Mouse (Mus musculus): Measurements from ENCODE around the gene St7l.
A peak's percentile ranks its signal among the peaks of the same experiment; 100 is the strongest.

Gene St7l

DNA sequence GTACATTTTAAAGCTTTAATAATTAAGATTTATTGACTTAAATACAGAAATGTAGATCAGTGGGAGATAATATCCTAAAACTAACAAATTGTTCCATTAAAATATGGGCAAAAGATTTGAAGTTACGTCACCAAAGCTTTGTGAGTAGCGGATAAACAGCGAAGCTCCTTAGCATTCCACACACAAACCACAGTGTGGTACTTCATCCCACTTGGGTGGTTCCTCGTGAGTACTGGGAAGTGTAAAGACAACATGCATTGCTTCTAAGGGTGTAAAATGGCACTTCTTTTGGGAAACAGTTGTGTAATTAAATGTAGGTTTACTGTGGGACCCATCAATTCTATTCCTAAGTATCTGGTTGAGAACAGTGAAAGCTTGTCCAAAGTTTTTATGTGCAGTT is 37.3 kb downstream of the St7l start:
- no peak for DNase-seq (ENCODE audit: low read depth, low spot score)

DNA sequence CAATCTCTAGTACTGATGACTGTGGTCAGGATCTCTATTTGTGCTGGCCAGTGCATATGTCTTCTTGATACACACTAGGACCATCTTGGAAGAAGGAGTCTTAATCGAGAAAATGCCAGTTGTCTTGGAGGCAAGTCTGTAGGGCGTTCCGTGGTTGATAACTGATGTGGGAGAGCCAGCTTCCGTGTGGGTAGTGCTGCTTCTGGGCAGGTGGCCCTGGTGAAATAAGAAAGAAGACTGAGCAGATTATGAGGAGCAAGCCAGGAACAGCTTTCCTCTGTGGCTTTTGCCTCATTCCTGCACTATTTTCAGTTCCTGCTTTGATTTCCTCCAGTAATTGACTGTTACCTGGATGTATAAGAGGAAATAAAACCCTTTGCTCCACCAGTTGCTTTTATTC is 41.6 kb downstream of the St7l start:
- DNase-seq (ENCODE audit: low read depth, low spot score), result no peak

DNA sequence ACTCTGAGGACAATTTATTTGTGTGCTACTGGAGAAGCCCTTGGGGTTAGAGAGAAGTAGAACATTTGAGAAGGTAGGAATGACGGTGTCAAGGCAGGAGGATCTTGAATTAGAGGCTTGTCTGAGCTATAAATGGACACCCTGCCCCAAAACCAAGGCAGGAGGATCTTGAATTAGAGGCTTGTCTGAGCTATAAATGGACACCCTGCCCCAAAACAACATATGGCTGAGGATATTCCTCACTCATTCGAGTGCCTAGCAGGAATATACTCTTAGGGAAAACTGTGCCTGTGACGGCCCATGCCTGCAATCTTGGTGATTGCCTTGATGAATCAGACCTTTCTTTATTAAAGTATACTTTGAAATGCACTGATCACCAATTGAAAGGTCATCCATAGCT is 42.2 kb downstream of the St7l start:
- DNase-seq (ENCODE audit: low read depth, low spot score), result no peak

DNA sequence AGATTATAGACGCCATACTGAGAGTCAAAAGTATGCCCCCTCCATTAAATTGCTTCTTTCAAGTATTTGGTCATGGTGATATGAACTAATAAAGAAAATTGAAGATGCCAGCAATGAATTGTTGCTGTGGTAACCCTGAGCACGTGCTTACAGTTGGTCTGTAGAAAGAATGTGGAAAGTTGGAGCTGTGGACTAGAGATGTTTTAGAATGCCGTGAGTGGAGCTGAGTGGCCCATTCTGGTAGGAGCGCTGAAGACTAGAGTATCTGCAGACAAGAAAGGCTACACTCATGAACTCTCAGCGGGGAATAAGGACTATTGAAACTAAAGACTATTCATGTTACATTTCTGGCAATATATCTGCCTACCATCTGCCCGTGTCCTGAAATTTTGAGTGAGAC is 45.4 kb downstream of the St7l start:
- DNase-seq (ENCODE audit: low read depth, low spot score), result no peak

- no peak for DNase-seq (ENCODE audit: low read depth, low spot score)
Observed at GRCm38 (mm10) chr3:104914986-104915385, 51.2 kb downstream of the St7l start.

GRCm38 (mm10) chr3:104929385-104929784 is 65.6 kb downstream of the St7l start:
- DNase-seq (ENCODE audit: low read depth, low spot score), result no peak

- no peak for DNase-seq (ENCODE audit: low read depth, low spot score)
Observed at GRCm38 (mm10) chr3:104937728-104938305, 74.0 kb downstream of the St7l start.

- DNase-seq (ENCODE audit: low read depth, low spot score), result no peak
Observed at GRCm38 (mm10) chr3:104938327-104938726, 74.5 kb downstream of the St7l start.

DNA sequence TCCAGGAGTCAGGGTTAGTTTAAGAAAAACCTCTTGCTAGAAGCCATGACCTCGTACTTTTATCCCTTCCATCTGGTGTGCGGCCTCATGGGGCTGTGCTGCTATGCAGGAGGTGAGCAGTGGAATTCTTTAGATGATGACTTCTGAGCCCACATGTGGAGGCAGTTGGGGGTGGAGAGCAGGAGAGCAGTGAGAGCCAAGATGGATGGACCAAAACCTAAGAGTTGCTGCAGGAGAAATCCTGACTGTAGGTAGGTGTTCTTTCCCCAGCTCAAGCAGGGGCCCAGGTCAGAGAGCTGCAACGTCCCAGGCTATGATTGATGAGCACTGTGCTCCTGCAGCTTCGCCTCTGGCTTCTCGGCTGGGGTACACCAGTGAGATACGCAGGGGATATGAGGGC is 76.9 kb downstream of the St7l start:
- DNase-seq (ENCODE audit: low read depth, low spot score), result no peak

DNA sequence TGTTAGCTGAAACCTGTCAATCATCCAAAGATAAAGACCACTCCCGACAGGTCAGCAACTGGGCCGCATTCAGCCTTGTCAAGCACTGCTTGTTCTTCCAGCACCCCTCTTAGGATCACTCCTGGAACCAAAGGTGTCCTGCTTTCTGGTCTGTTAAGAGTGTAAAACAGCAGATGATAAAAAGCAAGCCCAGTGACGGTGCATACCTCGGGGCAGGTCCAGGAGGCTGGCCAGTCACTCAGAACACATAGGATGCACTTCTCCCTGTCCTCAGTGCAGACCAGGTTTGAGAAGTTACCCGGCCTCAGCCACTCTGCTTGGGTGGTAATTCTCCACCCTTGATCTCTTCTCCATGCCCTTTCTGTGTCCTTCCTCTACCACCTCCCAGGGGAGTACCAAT is 78.9 kb downstream of the St7l start:
- DNase-seq (ENCODE audit: low read depth, low spot score), result no peak

DNA sequence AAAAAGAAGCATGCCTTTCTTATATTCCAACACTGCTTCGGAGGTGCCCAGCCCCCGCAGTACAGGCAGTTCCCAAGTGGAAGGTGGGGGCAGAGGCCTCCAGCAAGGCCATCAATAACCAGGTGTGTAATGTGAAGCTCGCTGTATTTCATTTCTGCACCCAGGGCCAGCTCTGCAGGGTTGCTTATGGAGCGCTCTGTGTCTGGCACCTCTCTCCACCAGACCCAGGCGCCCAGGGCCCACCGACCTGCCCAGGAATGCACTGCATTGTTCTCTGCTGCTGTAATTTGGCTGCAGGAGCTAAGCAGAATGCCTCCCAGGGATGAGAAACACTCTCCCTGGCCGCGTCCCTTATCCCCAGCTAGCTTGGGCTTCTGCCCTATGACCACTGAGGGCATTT is 79.5 kb downstream of the St7l start:
- peak; percentile 27 for DNase-seq (ENCODE audit: low read depth, low spot score)

- DNase-seq (ENCODE audit: low read depth, low spot score), result no peak
Observed at GRCm38 (mm10) chr3:104944894-104945293, 81.1 kb downstream of the St7l start.

- no peak for DNase-seq (ENCODE audit: low read depth, low spot score)
Observed at GRCm38 (mm10) chr3:104950926-104951325, 87.1 kb downstream of the St7l start.

DNA sequence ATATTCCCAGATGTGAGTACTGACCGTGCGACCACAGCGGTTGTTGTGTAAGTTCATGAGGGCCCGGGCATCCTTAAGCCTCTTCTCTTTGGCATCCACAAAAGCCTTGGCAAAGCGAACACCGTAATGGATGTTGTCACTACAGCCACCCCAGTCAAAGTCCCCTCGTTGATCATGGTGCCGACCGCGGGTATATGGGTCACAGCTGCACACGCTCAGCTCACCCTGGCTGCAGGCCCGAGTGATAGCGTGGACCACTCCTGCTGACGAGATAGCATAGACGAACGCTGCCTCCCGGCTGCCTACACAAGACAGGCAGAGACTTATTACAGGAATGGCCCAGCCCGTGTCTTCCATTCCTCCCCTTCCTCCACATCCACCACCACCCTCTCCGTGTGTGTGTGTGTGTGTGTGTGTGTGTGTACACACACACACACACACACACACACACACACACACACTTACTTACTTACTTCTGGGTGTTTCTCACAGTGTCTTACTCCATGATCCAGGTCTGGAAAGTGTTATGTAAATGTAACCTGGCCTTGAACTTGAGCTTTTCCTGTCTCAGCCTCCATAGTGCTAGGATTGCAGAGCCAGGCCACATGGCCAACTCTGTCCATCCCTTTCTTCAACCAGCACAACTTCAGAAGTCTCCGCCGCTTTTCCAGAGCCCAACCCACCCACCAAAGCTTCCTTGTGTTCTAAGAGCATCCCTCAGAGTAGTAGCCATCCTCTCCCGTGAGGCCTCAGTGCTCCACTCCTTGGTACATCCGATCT is 89.3 kb downstream of the St7l start:
- peak; percentile 85 for DNase-seq (ENCODE audit: low read depth, low spot score)

DNA sequence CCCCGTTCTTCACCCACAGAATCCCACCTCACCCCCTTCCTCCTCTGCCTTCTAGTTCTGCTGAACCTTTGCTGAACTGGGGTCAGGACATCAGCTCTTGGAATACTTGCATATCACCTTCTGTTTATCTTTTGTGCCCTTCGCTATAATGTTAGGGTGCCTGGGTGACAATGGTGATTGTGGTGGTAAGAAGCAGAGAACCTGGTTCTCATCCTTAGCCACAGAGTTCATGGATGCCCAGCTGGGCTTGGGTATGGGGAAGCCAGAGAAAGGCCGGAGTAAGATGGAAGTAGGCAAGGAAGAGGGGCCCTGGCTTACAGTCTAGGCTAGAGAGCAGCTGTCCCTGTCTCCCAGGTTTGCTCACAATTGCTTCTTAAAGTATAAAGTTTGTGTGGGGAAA is 90.3 kb downstream of the St7l start:
- no peak for DNase-seq (ENCODE audit: low read depth, low spot score)

DNA sequence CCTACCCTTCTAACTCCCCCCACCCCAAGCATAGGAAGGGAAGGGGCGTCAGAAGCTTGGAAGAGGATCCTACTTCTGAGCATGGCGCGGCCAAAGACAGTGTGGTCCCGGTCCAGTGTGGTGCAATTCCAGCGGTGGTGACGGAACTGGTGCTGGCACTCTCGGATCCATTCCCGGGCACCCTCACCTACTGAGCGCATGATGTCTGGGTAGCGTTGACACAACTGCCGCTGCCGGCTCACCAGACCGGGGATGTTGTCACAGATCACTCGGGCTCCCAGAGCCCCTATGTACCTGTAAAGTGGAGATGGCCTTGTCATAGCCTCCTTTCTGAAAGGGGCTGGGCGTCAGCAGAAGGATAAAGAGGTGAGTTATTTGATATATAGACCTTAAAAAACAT is 90.7 kb downstream of the St7l start:
- no peak for DNase-seq (ENCODE audit: low read depth, low spot score)

DNA sequence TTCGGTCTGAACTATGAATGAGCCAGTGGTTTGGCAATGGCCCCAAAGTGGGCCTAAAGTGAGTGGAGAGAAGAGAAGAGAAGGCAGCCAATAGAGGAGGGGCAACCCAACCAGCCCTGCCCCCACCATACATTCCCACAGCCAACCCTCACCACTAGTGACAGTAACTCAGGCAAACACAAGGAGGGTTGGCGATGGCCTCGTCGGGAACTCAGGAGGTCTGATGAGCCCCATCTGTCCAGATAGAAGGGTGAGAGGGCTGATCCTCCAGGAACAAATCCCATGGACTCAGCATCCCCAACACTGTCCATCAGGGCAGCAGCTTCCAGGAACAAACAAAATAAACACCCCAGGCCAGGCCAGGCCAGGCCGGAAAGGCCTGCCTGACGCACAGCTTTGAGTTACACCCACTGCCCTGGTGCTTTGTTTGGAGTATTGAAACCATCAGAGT is 92.4 kb downstream of the St7l start:
- peak; percentile 28 for DNase-seq (ENCODE audit: low read depth, low spot score)

DNA sequence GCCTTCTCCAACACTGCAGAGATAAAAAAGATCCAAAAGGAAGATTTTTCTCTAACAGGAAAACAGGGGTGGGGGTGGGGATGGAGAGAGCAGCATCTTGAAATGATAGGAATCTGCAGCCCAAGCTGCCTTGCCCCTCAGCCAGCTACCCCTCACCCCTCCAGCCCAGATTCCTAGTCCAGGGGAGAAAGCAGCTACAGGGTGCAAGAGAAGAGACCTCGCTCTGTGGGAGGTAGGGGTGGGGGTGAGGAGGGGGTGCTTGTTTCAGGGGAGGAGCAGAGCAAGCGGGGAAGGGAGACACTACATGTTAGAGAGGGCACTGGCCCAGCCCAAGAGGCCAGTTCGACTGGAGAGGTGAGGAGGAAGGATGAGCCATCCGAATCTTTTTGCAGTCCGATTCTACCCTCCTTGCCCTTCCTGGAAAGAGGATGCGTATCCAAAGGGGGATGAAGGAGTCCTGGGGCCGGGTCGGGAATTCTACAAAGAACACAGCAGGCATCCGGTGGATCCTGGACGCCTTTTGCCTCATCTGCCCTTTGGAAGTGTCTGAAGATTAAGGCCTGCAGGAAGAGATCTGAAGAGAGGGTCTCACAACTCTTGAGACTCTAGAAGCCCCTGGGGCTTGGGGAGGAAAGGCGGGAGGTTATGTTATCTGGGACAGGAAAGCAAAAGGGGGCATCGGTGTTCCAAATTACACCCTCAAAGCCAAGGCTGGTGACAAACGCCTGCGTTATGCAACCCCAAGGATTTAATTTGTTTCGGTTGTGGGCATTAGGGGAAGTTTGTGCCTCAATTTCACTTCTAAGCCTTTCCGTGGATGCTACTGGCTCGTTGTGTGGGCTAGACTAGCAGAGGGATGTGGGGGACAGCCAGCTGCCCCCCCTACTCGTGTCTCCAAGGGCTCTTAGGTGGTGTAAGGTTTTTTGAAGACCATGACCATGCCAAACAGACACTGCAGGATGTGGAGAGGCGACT is 96.5 kb downstream of the St7l start:
- DNase-seq (ENCODE audit: low read depth, low spot score), result no peak

DNA sequence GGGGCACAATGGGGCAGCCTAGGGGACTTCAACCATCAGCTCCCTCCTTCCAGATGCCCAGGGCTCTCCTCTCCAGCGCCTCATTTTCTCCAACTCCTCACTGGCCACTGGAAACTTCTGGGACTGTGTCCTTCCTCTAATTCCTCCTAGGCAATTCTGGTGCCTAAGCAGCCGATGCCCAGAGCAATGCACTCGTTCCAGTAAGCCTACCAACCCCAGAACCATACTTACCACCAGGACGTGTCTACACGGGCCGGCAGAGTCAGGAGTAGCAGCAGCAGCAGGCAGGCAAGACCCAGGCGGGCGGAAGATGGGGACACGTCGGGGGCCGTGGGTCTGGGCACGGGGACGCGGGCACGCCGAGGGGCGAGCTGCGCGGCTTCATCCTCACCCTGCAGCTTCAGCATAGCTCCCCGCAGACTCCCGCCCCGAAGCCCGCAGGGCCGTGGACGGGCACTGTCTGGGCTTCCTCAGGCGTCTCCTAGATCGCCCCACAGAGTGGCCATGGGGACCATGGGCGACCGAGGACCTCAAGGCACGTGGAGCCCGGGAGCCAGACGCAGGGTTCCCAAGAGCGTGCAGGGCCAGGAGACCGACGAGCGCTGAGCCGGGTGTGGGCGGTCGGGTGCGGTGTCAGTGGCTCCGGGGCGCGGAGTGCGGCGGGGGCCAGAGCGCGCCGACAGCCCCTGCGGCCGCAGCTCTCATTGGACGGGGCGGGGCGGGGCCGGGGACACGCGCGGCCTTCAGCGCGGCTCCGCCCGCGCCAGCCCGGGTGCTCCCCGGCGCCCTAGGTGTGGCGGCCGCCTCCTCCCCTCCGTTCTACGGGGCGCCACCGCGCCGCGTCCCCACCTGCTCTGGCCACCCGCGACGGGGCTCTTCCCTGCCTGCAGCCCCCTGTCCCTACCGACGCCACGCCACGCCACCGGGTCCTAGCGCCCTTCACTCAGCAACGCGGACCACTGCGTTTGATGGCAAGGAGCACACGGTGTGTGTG is 97.6 kb downstream of the St7l start, which contains the start of gene Wnt2b:
TSS of gene Wnt2b (minus strand) at position 856 of the 994 bp plus-strand sequence.
- peak; percentile 30 for DNase-seq (ENCODE audit: low read depth, low spot score)

- DNase-seq (ENCODE audit: low read depth, low spot score), result peak; percentile 24
Observed at GRCm38 (mm10) chr3:104962141-104962611, 98.4 kb downstream of the St7l start.

GRCm38 (mm10) chr3:104962866-104963265 is 99.1 kb downstream of the St7l start:
- DNase-seq (ENCODE audit: low read depth, low spot score), result no peak

All from R1 (cell line).